Mouse (Mus musculus) Patski (cell line): Measurements from ENCODE around the gene Actr6. TPM values are rescaled to one million over a fixed set of nuclear protein-coding genes. Genes with fewer than 3 reads are reported as not detected.
A peak's percentile ranks its signal among the peaks of the same experiment; 100 is the strongest.

Experiments used
- ATAC-seq: fragments of 100-300 bp; one replicate; pipeline ENCODE4 v1.8.0; 2021
- CTCF ChIA-PET: fragments of 350-600 bp; sonication (Branson Sonifier 250); formaldehyde crosslinking; loops from one replicate; lab custom pipeline; 2022; ENCODE audit warnings: inconsistent platforms; lab: Charles Lee
- POLR2A ChIA-PET: fragments of 350-600 bp; sonication (Branson Sonifier 250); formaldehyde crosslinking; loops from one replicate; lab custom pipeline; 2022; ENCODE audit warnings: antibody characterized with exemption, inconsistent platforms; lab: Charles Lee
- DNase-seq: peaks from one replicate; pipeline ENCODE4 v3.0.0-alpha.2; 2011; ENCODE audit warnings: low read depth, low spot score
- H3K27me3 ChIP-seq: fragments of 371-371 bp; one replicate; pipeline ENCODE4 v1.5.1; 2021
- CTCF ChIP-seq: fragments of 100-300 bp; IDR thresholded peaks from one replicate; pipeline ENCODE4 v1.5.1; 2021
- in situ Hi-C: fragments of 300-500 bp; cut with MboI; formaldehyde crosslinking; loops from 3 replicates; pipeline ENCODE4 v1.11.1; 2018; ENCODE audit warnings: low pct_unique_long_range_greater_than_20kb, mixed read lengths
- polyA plus RNA-seq: library from polyadenylated mRNA; unstranded; gene quantifications from one replicate; pipeline ENCODE4 v1.2.3, GENCODE M21; 2021

Gene Actr6
- polyA plus RNA-seq, result 16.8 TPM

- ChIA-PET POLR2A (interaction anchor here (0.7 to 1.0 kb wide), 2 partner anchors 12 to 43 kb away, joined by 3 read pairs; partner anchors contain the start of gene Uhrf1bp1l), CTCF (interaction anchor here (1.3 kb wide), 1 partner anchor 9 kb away, joined by 4 read pairs; no protein-coding TSS in a partner anchor)
- in situ Hi-C loops, result loop anchor here (25.0 kb wide), 1 partner anchor 305 kb away; no protein-coding TSS in a partner anchor
These were observed at the start of gene Actr6 for GRCm38 (mm10) chr10:89732001-89732794. TSS of gene Actr6 (minus strand) at chr10:89732295.

GRCm38 (mm10) chr10:89776029-89776428, 43.9 kb upstream of the Actr6 start:
- ATAC-seq (peak; percentile 94), DNase-seq (no peak)
- H3K27me3 ChIP-seq, result no peaks in the 10 kb centered on the region
- in situ Hi-C loops, result no loop called here
- CTCF ChIA-PET, result no interaction called here
- POLR2A ChIA-PET, result no interaction called here
- TF ChIP-seq CTCF, result no peak

More at GRCm38 (mm10) chr10:89732001-89732794, at the start of gene Actr6:
- no peak for TF ChIP-seq CTCF
- ATAC-seq, result peak; percentile 98
- H3K27me3 ChIP-seq, result no peaks in the 10 kb centered on the region
- DNase-seq, result no peak

- CTCF ChIA-PET, result no interaction called here
- in situ Hi-C loops, result no loop called here
- ATAC-seq (no peak), DNase-seq (no peak)
- POLR2A ChIA-PET, result interaction anchor here (0.6 kb wide), 1 partner anchor 246 kb away, joined by 3 read pairs; no protein-coding TSS in a partner anchor
- no peak for TF ChIP-seq CTCF
- no peaks in the 10 kb centered on the region for H3K27me3 ChIP-seq
These were observed 39.8 kb upstream of the Actr6 start for GRCm38 (mm10) chr10:89771894-89772293.

- ChIA-PET POLR2A (no interaction called here), CTCF (interaction anchor here (2.8 to 3.1 kb wide), 2 partner anchors 13 to 19 kb away, joined by 9 to 13 read pairs; no protein-coding TSS in a partner anchor)
- in situ Hi-C loops, result no loop called here
- ATAC-seq (no peak), DNase-seq (no peak)
- no peaks in the 10 kb centered on the region for H3K27me3 ChIP-seq
- no peak for TF ChIP-seq CTCF
These were observed 37.0 kb upstream of the Actr6 start for GRCm38 (mm10) chr10:89769096-89769495.

GRCm38 (mm10) chr10:89768352-89769020, 36.4 kb upstream of the Actr6 start:
- POLR2A ChIA-PET, result no interaction called here
- DNase-seq (no peak), ATAC-seq (no peak)
- CTCF ChIA-PET, result interaction anchor here (2.3 to 3.1 kb wide), 3 partner anchors 12 to 18 kb away, joined by 9 to 13 read pairs (median 9); no protein-coding TSS in a partner anchor
- no peak for TF ChIP-seq CTCF
- in situ Hi-C loops, result no loop called here
- no peaks in the 10 kb centered on the region for H3K27me3 ChIP-seq

DNA sequence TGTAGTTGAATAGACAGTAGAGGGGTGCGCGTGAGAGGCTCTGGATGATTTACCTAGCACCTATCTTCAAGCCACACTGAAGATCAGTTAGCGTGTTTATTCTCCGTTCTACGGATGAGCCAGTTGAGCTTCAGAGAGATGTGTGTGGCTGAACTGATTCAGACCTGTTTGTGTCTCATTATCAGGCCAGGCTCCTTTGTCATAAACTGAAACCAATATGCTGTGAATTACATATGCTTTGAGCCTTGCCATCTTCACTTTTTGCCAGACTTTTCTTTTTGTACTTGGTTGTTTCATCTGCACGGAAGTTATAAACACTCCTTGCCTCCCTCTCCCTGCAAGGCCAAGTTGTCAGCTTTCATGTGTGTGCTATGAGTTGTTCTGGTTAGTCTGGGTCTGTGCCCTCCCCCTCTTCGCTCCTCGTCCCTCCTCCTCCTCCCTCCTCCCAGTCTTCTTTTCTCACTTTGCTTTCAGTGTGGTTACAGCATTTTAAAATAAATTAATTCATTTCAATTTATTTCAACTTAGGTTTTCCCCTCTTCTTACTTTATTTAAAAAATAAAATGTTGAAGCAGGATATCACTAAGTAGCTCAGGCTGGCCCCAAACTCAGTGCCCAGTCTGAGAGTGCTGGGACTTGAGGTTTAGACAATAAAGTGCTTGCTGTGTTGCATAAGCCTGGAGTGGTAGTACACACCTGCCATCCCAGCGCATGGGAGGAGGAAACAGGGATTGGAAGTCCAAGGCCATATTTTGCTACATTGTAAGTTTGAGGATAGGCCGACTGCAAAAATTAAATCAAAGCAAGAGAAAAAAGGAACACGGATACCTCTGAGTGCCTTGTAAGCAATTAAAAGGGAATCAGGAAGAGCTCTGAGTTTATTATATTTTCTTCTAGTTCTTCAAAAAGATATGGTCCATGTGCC, 34.0 kb upstream of the Actr6 start:
- POLR2A ChIA-PET, result no interaction called here
- CTCF ChIA-PET, result interaction anchor here (1.9 to 2.3 kb wide), 2 partner anchors 10 kb away, joined by 9 to 10 read pairs; no protein-coding TSS in a partner anchor
- no peaks in the 10 kb centered on the region for H3K27me3 ChIP-seq
- DNase-seq (no peak), ATAC-seq (no peak)
- in situ Hi-C loops, result no loop called here
- TF ChIP-seq CTCF, result no peak

DNA sequence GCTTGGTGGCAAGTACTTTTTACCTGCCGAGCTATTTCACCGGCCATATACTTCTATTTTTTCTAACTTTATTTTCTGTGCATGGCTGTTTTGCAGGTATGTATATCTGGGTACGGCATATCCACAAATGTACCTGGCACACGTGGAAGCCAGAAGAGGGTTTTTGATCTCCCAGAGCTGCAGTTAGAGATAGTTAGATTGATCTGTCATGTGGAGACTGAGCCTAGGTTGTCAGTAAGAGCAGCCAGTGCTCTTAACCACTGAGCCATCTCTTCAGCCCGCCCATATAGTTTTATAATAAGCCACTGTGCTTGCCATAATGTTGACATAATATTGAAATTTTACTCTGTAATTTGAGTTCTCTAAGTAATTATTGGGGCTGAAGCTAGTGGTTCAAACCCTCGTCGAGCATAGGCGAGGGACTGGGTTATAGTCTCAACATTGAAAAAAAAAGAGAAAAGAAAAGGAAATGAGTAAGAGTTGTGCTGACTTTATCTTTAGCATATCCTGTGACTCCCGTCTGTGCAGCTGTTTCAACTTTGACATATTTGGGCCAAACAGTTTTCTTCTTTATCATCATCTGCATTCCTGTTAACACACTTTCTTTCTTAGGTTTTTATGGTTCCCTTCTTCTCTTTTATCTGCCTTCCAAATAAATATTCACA, 32.5 kb upstream of the Actr6 start:
- CTCF ChIA-PET, result interaction anchor here (1.4 to 1.9 kb wide), 2 partner anchors 9 to 17 kb away, joined by 3 to 10 read pairs; no protein-coding TSS in a partner anchor
- DNase-seq (no peak), ATAC-seq (no peak)
- no peaks in the 10 kb centered on the region for H3K27me3 ChIP-seq
- POLR2A ChIA-PET, result no interaction called here
- in situ Hi-C loops, result no loop called here
- TF ChIP-seq CTCF, result no peak

GRCm38 (mm10) chr10:89760772-89761171, 28.7 kb upstream of the Actr6 start:
- ChIA-PET CTCF (no interaction called here), POLR2A (no interaction called here)
- H3K27me3 ChIP-seq, result no peaks in the 10 kb centered on the region
- TF ChIP-seq CTCF, result no peak
- ATAC-seq (peak; percentile 31), DNase-seq (no peak)
- in situ Hi-C loops, result no loop called here

DNA sequence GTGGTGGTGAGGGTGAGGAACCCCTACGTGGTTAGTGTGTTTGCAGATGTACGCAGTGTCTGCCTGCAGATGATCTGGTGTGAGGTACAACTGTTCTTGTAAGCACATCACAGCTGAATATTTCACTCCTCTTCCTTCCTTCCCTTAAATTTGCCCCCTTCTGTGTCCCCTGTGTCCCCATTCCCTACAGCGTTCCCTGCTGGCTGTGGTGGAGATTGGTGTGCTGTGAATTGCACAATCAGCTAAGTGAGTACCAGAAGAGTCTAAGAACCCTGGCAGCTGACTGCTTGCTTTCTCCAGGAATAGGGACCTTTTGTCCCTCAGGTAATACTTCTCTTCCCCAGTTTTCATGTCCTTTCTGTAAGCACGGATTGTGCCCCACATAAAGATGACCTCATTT, 23.1 kb upstream of the Actr6 start:
- CTCF ChIA-PET, result interaction anchor here (2.3 to 2.7 kb wide), 2 partner anchors 9 to 12 kb away, joined by 9 to 10 read pairs; no protein-coding TSS in a partner anchor
- no peak for TF ChIP-seq CTCF
- DNase-seq (no peak), ATAC-seq (no peak)
- POLR2A ChIA-PET, result interaction anchor here (0.6 to 0.7 kb wide), 2 partner anchors 30 to 74 kb away, joined by 3 to 4 read pairs; no protein-coding TSS in a partner anchor
- in situ Hi-C loops, result no loop called here
- H3K27me3 ChIP-seq, result no peaks in the 10 kb centered on the region
